ENCODE assay signal across 31 mouse cellular contexts in genomic region chr16:75663871-75664270, GRCm38 (mm10).
DNase-seq lines count a peak whose midpoint lies in the region; ATAC-seq lines count a peak whose summit lies in the region.
"Had no signal": no experiment of that assay in that cellular context is flagged by ENCODE, and none has a peak within 500 bp of the region (broad histone marks: within the 10 kb centered on the region; RNA-seq: fewer than 3 reads in every experiment).

No protein-coding gene starts in this region.

- no peak overlapping the region for H3K27ac ChIP-seq in kidney, embryonic 14.5 days (ENCODE audit: low read depth, low read length)
- H3K27ac ChIP-seq in kidney, embryonic 15.5 days: no peak overlapping the region
- H3K27ac ChIP-seq in midbrain, embryonic 11.5 days (ENCODE audit: low read depth, low read length): no peak overlapping the region
- H3K27ac ChIP-seq: embryonic facial prominence, embryonic 13.5 days; embryonic facial prominence, embryonic 15.5 days; forebrain, embryonic 10.5 days; forebrain, embryonic 12.5 days had no signal

- no peak overlapping the region for H3K4me3 ChIP-seq in kidney, embryonic 14.5 days (ENCODE audit: low read length)
- H3K4me3 ChIP-seq in kidney, embryonic 15.5 days (replicated peaks): no peak overlapping the region
- no peak overlapping the region for H3K4me3 ChIP-seq in midbrain, embryonic 11.5 days (ENCODE audit: low read depth, low read length)
- H3K4me3 ChIP-seq: embryonic facial prominence, embryonic 13.5 days; embryonic facial prominence, embryonic 15.5 days; erythroblast, embryonic 14.5 days; forebrain, embryonic 10.5 days; forebrain, embryonic 12.5 days had no signal

- H3K4me1 ChIP-seq in kidney, embryonic 14.5 days (ENCODE audit: control insufficient read depth, insufficient read depth, low read length): no peaks in the 10 kb centered on the region
- no peaks in the 10 kb centered on the region for H3K4me1 ChIP-seq in kidney, embryonic 15.5 days
- no peaks in the 10 kb centered on the region for H3K4me1 ChIP-seq in midbrain, embryonic 11.5 days (ENCODE audit: control insufficient read depth, insufficient read depth, low read length)
- H3K4me1 ChIP-seq: embryonic facial prominence, embryonic 13.5 days; embryonic facial prominence, embryonic 15.5 days; forebrain, embryonic 10.5 days; forebrain, embryonic 12.5 days had no signal

- no peak for ATAC-seq in kidney, embryonic 14.5 days (ENCODE audit: low FRiP score, low TSS enrichment)
- ATAC-seq in kidney, embryonic 15.5 days (replicated peaks; ENCODE audit: low FRiP score): no peak
- ATAC-seq in midbrain, embryonic 11.5 days (ENCODE audit: low FRiP score): no peak
- ATAC-seq: activated CD4-positive, CD25-positive, alpha-beta regulatory T cell, adult 4 months; CD4-positive, CD25-positive, alpha-beta regulatory T cell, adult 4 months; forebrain, embryonic 14.5 days; forebrain, embryonic 16.5 days; Patski had no signal

- H3K9me3 ChIP-seq in kidney, embryonic 14.5 days (ENCODE audit: control insufficient read depth, low read length): no peaks in the 10 kb centered on the region
- H3K9me3 ChIP-seq in kidney, embryonic 15.5 days (replicated peaks): no peaks in the 10 kb centered on the region
- no peaks in the 10 kb centered on the region for H3K9me3 ChIP-seq in midbrain, embryonic 11.5 days (ENCODE audit: control insufficient read depth, low read length)
- H3K9me3 ChIP-seq: embryonic facial prominence, embryonic 13.5 days; embryonic facial prominence, embryonic 15.5 days; forebrain, embryonic 10.5 days; forebrain, embryonic 12.5 days; G1E had no signal

- no peak overlapping the region for H3K9ac ChIP-seq in kidney, embryonic 14.5 days (ENCODE audit: low read depth, low read length)
- H3K9ac ChIP-seq in kidney, embryonic 15.5 days: no peak overlapping the region
- no peak overlapping the region for H3K9ac ChIP-seq in midbrain, embryonic 11.5 days (ENCODE audit: low read length)
- H3K9ac ChIP-seq: embryonic facial prominence, embryonic 13.5 days; embryonic facial prominence, embryonic 15.5 days; forebrain, embryonic 12.5 days had no signal

- no peaks in the 10 kb centered on the region for H3K36me3 ChIP-seq in kidney, embryonic 14.5 days (ENCODE audit: control insufficient read depth, insufficient read depth, low read length)
- no peaks in the 10 kb centered on the region for H3K36me3 ChIP-seq in kidney, embryonic 15.5 days
- H3K36me3 ChIP-seq in midbrain, embryonic 11.5 days (ENCODE audit: control insufficient read depth, insufficient read depth, low read length): no peaks in the 10 kb centered on the region
- H3K36me3 ChIP-seq: embryonic facial prominence, embryonic 13.5 days; embryonic facial prominence, embryonic 15.5 days; forebrain, embryonic 10.5 days; forebrain, embryonic 12.5 days; G1E had no signal

- 87% methylated on average over 3 of the region's 3 CpGs for WGBS in kidney, embryonic 14.5 days
- 82% methylated on average over 3 of the region's 3 CpGs for WGBS in kidney, embryonic 15.5 days
- WGBS in midbrain, embryonic 11.5 days: 83% methylated on average over 3 of the region's 3 CpGs

- H3K27me3 ChIP-seq in kidney, embryonic 14.5 days (ENCODE audit: control insufficient read depth, insufficient read depth, low read length): no peaks in the 10 kb centered on the region
- no peaks in the 10 kb centered on the region for H3K27me3 ChIP-seq in kidney, embryonic 15.5 days
- no peaks in the 10 kb centered on the region for H3K27me3 ChIP-seq in midbrain, embryonic 11.5 days (ENCODE audit: control insufficient read depth, insufficient read depth, low read length)
- H3K27me3 ChIP-seq: CH12.LX; embryonic facial prominence, embryonic 13.5 days; embryonic facial prominence, embryonic 15.5 days; forebrain, embryonic 12.5 days had no signal

- peak; percentile 11 for DNase-seq in kidney, adult 11 months
- DNase-seq in kidney, postnatal 4 days: no peak
- DNase-seq in kidney, adult 8-10 months: peak; percentile 25 to 48
- DNase-seq in kidney, postnatal 36 days: peak; percentile 24 to 65
- peak; percentile 15 for DNase-seq in brain, adult 2 months (ENCODE audit: low read depth, low spot score)
- DNase-seq in midbrain, embryonic 11.5 days (ENCODE audit: low spot score, missing footprints): no peak
- DNase-seq: adrenal gland, adult 8-10 months; adrenal gland, postnatal 14 days; adrenal gland, postnatal 36 days; B cell, adult 2 months; cerebellum, adult 11 months; cerebellum, adult 18-20 months; cerebellum, adult 8-10 months; cerebellum, adult 9-11 months; cerebellum, postnatal 14 days; cerebellum, postnatal 36 days; embryo, embryonic 11 days had no signal

- no peak overlapping the region for H3K4me2 ChIP-seq in kidney, embryonic 14.5 days (replicated peaks; ENCODE audit: low read depth, low read length)
- no peak overlapping the region for H3K4me2 ChIP-seq in kidney, embryonic 15.5 days
- H3K4me2 ChIP-seq in midbrain, embryonic 11.5 days: no peak overlapping the region
- H3K4me2 ChIP-seq: embryonic facial prominence, embryonic 13.5 days; embryonic facial prominence, embryonic 15.5 days; forebrain, embryonic 12.5 days had no signal

Comparison
In these comparisons a context has a peak if more than half of its experiments do, and no peak if none do; other contexts are left out.
1. DNase-seq: peak in kidney, adult 11 months (single experiment), kidney, adult 8-10 months (2 of 2), kidney, postnatal 36 days (2 of 2) and brain, adult 2 months (single experiment); none in kidney, postnatal 4 days (0 of 2) and midbrain, embryonic 11.5 days (single experiment).